In genomic region chr11:32234816-32235485, GRCm38 (mm10) we compare ENCODE assay signal across 11 mouse cellular contexts. TPM values are rescaled to one million over a fixed set of nuclear protein-coding genes. Genes with fewer than 3 reads are reported as not detected.
DNase-seq lines count a peak whose midpoint lies in the region; ATAC-seq lines count a peak whose summit lies in the region.
"Had no signal": no experiment of that assay in that cellular context is flagged by ENCODE, and none has a peak within 500 bp of the region (broad histone marks: within the 10 kb centered on the region; RNA-seq: fewer than 3 reads in every experiment).

No protein-coding gene starts in this region.

- H3K4me3 ChIP-seq in heart, embryonic 12.5 days, result no peak overlapping the region
- H3K4me3 ChIP-seq in liver, embryonic 15.5 days (replicated peaks), result no peak overlapping the region
- H3K4me3 ChIP-seq: limb, embryonic 12.5 days had no signal

- H3K9me3 ChIP-seq in heart, embryonic 12.5 days (replicated peaks), result no peaks in the 10 kb centered on the region
- no peaks in the 10 kb centered on the region for H3K9me3 ChIP-seq in liver, embryonic 15.5 days (replicated peaks)
- H3K9me3 ChIP-seq: limb, embryonic 12.5 days had no signal

- DNase-seq in heart, postnatal 36 days, result no peak
- DNase-seq in layer of hippocampus, adult 9-11 months, result peak; percentile 14
- no peak for DNase-seq in layer of hippocampus, adult 8-10 months (ENCODE audit: low spot score in 2 of 2)
- DNase-seq in cerebellum, postnatal 10 days, result peak; percentile 32 to 44
- DNase-seq in thymus, postnatal 4 days, result no peak
- DNase-seq in thymus, postnatal 0 days (ENCODE audit: low spot score), result no peak
- DNase-seq: embryo, embryonic 11 days had no signal

- no peak overlapping the region for H3K27ac ChIP-seq in heart, embryonic 12.5 days (ENCODE audit: poor library complexity, severe bottlenecking)
- H3K27ac ChIP-seq in liver, embryonic 15.5 days (replicated peaks), result peak overlapping the region; percentile 54
- H3K27ac ChIP-seq: limb, embryonic 12.5 days had no signal

- peaks cover 65% of the 10 kb centered on the region for H3K36me3 ChIP-seq in heart, embryonic 12.5 days
- peaks cover 99% of the 10 kb centered on the region for H3K36me3 ChIP-seq in liver, embryonic 15.5 days (replicated peaks)

- 0 out of 2 replicates have a peak overlapping the region, but pooled peaks have one; percentile 5 for H3K9ac ChIP-seq in heart, embryonic 12.5 days
- no peak overlapping the region for H3K9ac ChIP-seq in liver, embryonic 15.5 days
- H3K9ac ChIP-seq: limb, embryonic 12.5 days had no signal

- H3K4me1 ChIP-seq in heart, embryonic 12.5 days (replicated peaks), result peaks cover 17% of the 10 kb centered on the region; the same call in 1 of the 2 replicates
- H3K4me1 ChIP-seq in liver, embryonic 15.5 days (replicated peaks), result peaks cover 40% of the 10 kb centered on the region
- H3K4me1 ChIP-seq: limb, embryonic 12.5 days had no signal

- H3K4me2 ChIP-seq in heart, embryonic 12.5 days, result no peak overlapping the region
- no peak overlapping the region for H3K4me2 ChIP-seq in liver, embryonic 15.5 days
- H3K4me2 ChIP-seq: limb, embryonic 12.5 days had no signal

- WGBS in heart, embryonic 12.5 days, result 87% methylated on average over 6 of the region's 6 CpGs
- 86% methylated on average over 6 of the region's 6 CpGs for WGBS in liver, embryonic 15.5 days (ENCODE audit: insufficient replicate concordance)

- no peak for ATAC-seq in heart, embryonic 12.5 days (ENCODE audit: insufficient number of reproducible peaks, low FRiP score)
- ATAC-seq in liver, embryonic 15.5 days (ENCODE audit: insufficient read depth), result no peak

- H3K27me3 ChIP-seq in heart, embryonic 12.5 days (replicated peaks), result no peaks in the 10 kb centered on the region
- no peaks in the 10 kb centered on the region for H3K27me3 ChIP-seq in liver, embryonic 15.5 days
- H3K27me3 ChIP-seq: limb, embryonic 12.5 days had no signal

- intact Hi-C loops in heart, postnatal 36 days (cut with DNase I), result loop anchor here (5.0 kb wide), 1 partner anchor 52 kb away; the partner anchor contains the start of gene Hbq1b

RNA-seq across cellular contexts. Expression of gene Mpg, which starts 8.6 kb away (rescaled TPM):
- 17.8 and 19.1 TPM in 2 replicates for polyA plus RNA-seq in heart, embryonic 12.5 days (2016; fragmentation: Nextera tagmentation; extraction: Ambion mirVana)
- total RNA-seq in heart, postnatal 36 days (2021), result 1 to 10 TPM; 6.7 TPM
- 10 to 100 TPM; 14.7 to 19.6 (median 17.9) TPM for total RNA-seq in layer of hippocampus, adult 8-10 months (2022)
- polyA plus RNA-seq in liver, embryonic 15.5 days (2015; fragmentation: Nextera tagmentation; extraction: Ambion mirVana), result 18.3 and 19.6 TPM in 2 replicates
- 30.0 and 36.0 TPM in 2 replicates for polyA plus RNA-seq in thymus, postnatal 0 days (2015; fragmentation: Nextera tagmentation; extraction: Ambion mirVana)

RNA-seq across cellular contexts. Expression of gene Rhbdf1, which starts 12.9 kb away (rescaled TPM):
- polyA plus RNA-seq in heart, embryonic 12.5 days (2016; fragmentation: Nextera tagmentation; extraction: Ambion mirVana), result 42.5 and 47.7 TPM in 2 replicates
- 10 to 100 TPM; 24.3 to 25.1 TPM for total RNA-seq in heart, postnatal 36 days (2021)
- total RNA-seq in layer of hippocampus, adult 8-10 months (2022), result 10 to 100 TPM; 11.7 to 18.4 (median 15.0) TPM
- 5.1 and 8.0 TPM in 2 replicates for polyA plus RNA-seq in liver, embryonic 15.5 days (2015; fragmentation: Nextera tagmentation; extraction: Ambion mirVana)
- polyA plus RNA-seq in thymus, postnatal 0 days (2015; fragmentation: Nextera tagmentation; extraction: Ambion mirVana), result 10.6 and 11.2 TPM in 2 replicates

RNA-seq across cellular contexts. Expression of gene Snrnp25, which starts 29.7 kb away (rescaled TPM):
- polyA plus RNA-seq in heart, embryonic 12.5 days (2016; fragmentation: Nextera tagmentation; extraction: Ambion mirVana), result 44.4 and 45.6 TPM in 2 replicates
- 10 to 100 TPM; 11.1 to 12.2 TPM for total RNA-seq in heart, postnatal 36 days (2021)
- total RNA-seq in layer of hippocampus, adult 8-10 months (2022), result 10 to 100 TPM; 19.9 to 23.6 (median 22.5) TPM
- polyA plus RNA-seq in liver, embryonic 15.5 days (2015; fragmentation: Nextera tagmentation; extraction: Ambion mirVana), result 68.7 and 70.1 TPM in 2 replicates
- polyA plus RNA-seq in thymus, postnatal 0 days (2015; fragmentation: Nextera tagmentation; extraction: Ambion mirVana), result 103 TPM in 2 replicates

RNA-seq across cellular contexts. Expression of gene Nprl3, which starts 32.6 kb away (rescaled TPM):
- polyA plus RNA-seq in heart, embryonic 12.5 days (2016; fragmentation: Nextera tagmentation; extraction: Ambion mirVana), result 38.6 and 42.8 TPM in 2 replicates
- total RNA-seq in heart, postnatal 36 days (2021), result 10 to 100 TPM; 26.1 to 28.5 TPM
- total RNA-seq in layer of hippocampus, adult 8-10 months (2022), result 10 to 100 TPM; 58.1 to 80.0 (median 63.5) TPM
- 28.1 and 31.9 TPM in 2 replicates for polyA plus RNA-seq in liver, embryonic 15.5 days (2015; fragmentation: Nextera tagmentation; extraction: Ambion mirVana)
- polyA plus RNA-seq in thymus, postnatal 0 days (2015; fragmentation: Nextera tagmentation; extraction: Ambion mirVana), result 38.5 and 39.4 TPM in 2 replicates

RNA-seq across cellular contexts. Expression of gene Il9r, which starts 34.9 kb away (rescaled TPM):
- 0.18 TPM in 1 of 2 replicates, not detected in the other for polyA plus RNA-seq in heart, embryonic 12.5 days (2016; fragmentation: Nextera tagmentation; extraction: Ambion mirVana)
- under 1 TPM in 1 of 2 experiments, not detected in 1; 0.11 TPM for total RNA-seq in heart, postnatal 36 days (2021)
- total RNA-seq in layer of hippocampus, adult 8-10 months (2022), result not detected
- 0.02 and 0.13 TPM in 2 replicates for polyA plus RNA-seq in liver, embryonic 15.5 days (2015; fragmentation: Nextera tagmentation; extraction: Ambion mirVana)
- polyA plus RNA-seq in thymus, postnatal 0 days (2015; fragmentation: Nextera tagmentation; extraction: Ambion mirVana), result 5.3 and 5.7 TPM in 2 replicates
- total RNA-seq: gastrocnemius, adult 18-20 months had no signal

Comparison
In these comparisons a context has a peak if more than half of its experiments do, and no peak if none do; other contexts are left out.
1. DNase-seq: peak in layer of hippocampus, adult 9-11 months (single experiment) and cerebellum, postnatal 10 days (2 of 2); none in heart, postnatal 36 days (0 of 2), layer of hippocampus, adult 8-10 months (0 of 2), thymus, postnatal 4 days (single experiment) and thymus, postnatal 0 days (single experiment).